Mouse (Mus musculus) central nervous system, embryonic 11.5 days (tissue): ENCODE data around the gene Tal1. TPM values are rescaled to one million over a fixed set of nuclear protein-coding genes. Genes with fewer than 3 reads are reported as not detected.

Source experiments
- polyA plus RNA-seq: library from polyadenylated mRNA; depleted of rRNA; stranded (reverse); fragments of >200 nt; gene quantifications from 2 replicates; pipeline ENCODE4 v1.2.3, GENCODE M21; 2012; rRNA removed

Gene Tal1
- polyA plus RNA-seq = 18.2 and 22.6 TPM in 2 replicates

DNA sequence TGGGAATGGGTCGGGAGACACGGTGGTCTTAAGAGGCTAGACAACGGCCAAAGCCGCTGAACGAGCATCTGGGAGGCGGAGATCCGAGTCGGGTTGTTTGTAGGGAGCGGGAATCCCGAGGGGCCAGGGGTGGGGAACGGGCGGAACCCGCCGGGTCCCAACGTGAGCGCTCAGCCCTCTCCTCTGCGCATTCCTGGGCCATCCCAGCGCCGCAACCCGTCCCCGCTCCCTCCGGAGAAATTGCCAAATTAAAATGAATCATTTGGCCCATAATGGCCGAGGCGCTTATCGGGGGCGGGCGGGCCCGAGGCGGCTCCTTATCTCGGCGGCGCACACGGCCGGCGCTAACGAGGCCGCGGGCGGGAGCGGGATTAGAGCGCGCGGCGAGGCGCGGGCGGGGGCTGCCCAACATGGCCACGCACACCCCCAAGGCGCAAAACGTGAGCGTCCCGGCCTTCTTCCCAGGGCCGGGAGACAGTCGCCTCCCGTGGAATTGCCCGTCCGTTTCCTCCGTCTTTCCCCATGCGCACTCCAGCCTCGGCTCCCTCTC lies at the start of gene Tal1:
Gene Tal1, plus strand, starts transcription at position 56 of the 550 bp plus-strand sequence.

DNA sequence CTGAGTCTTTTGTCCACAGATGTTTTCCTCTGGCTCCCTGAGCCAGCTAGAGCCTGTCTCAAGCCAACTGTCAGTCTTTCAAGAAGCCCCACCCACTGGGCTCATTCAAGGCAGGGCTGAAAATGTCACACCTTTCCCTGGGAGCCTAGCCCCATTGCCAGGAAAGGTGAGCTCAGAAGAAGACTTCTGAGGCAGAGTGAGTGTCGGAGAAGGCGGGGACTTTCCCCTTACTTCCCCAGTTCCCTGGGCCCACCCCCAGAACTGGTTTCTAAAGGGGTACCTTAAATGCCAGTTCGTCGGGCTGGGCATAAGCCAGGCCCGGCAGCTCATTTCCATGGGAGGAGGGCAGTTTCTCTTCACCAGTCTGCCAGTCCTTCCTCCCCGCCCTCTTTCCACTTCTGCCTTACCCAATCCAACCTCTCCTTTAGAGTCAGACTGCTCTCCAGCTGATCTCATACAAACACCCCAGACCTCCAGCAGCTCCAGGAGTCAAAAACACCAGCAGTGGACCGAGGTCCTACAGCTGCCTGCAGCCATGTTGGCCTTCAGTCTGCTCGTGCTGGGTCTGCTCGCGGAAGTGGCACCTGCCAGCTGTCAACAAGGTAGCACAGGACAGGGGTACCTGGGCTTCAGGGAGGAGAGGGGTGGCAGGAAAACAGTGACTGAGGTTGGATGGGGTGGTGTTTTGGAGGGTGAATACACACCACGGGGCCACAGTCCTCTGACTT lies 32.5 kb downstream of the Tal1 start, which contains the start of gene Pdzk1ip1:
Gene Pdzk1ip1, plus strand, starts transcription at position 98 of the 728 bp plus-strand sequence.

Other genes with a start within 250 kb of the Tal1 start
- gene Gm12830, start 234.7 kb upstream of the Tal1 start, polyA plus RNA-seq = not detected in 2 replicates
- 5.1 and 5.6 TPM in 2 replicates for gene Foxd2, start 147.6 kb upstream of the Tal1 start, polyA plus RNA-seq
- gene Foxe3, start 130.4 kb upstream of the Tal1 start, polyA plus RNA-seq = 0.16 and 1.2 TPM in 2 replicates
- gene Cmpk1, start 69.2 kb upstream of the Tal1 start, polyA plus RNA-seq = 53.8 and 58.7 TPM in 2 replicates
- 15.1 and 24.3 TPM in 2 replicates for gene Stil, start 56.3 kb upstream of the Tal1 start, polyA plus RNA-seq
- gene Pdzk1ip1, start 32.3 kb downstream of the Tal1 start, polyA plus RNA-seq = 18.3 and 22.4 TPM in 2 replicates
- gene Cyp4x1, start 77.9 kb downstream of the Tal1 start, polyA plus RNA-seq = 0.58 and 0.71 TPM in 2 replicates
- gene Cyp4a29, start 185.7 kb downstream of the Tal1 start, polyA plus RNA-seq = not detected in 2 replicates
- gene Cyp4a12a, start 242.6 kb downstream of the Tal1 start, polyA plus RNA-seq = not detected in 2 replicates